Mouse (Mus musculus): ENCODE measurements around the gene Dock10. TPM values are rescaled to one million over a fixed set of nuclear protein-coding genes. Genes with fewer than 3 reads are reported as not detected.

Gene Dock10
- total RNA-seq, 2 experiments from 2014 or later = 16.1 to 16.3 TPM

DNA sequence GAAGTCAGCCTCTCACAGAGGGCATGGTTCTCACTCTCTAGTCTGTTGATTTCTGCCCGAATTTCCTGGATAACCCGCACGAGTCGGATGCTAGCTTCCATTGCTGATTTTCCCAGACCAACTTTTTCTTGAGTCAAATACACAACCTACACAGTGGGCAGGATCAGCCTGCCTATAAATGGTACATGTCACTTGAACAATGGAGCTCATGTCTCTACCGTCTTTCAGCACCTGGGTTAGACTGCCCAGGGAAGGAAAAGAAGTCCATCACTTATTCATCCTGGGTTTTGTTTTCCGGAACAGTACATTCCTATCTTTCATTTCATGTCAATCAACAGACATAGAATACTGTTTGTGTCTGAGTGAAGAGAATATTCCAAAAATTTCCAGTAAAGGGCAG lies 297.0 kb downstream of the Dock10 start, which contains the start of gene Gm45261:
Gene Gm45261 (minus strand): TSS at position 101 of the 400 bp plus-strand sequence.
- no peak for DNase-seq

DNA sequence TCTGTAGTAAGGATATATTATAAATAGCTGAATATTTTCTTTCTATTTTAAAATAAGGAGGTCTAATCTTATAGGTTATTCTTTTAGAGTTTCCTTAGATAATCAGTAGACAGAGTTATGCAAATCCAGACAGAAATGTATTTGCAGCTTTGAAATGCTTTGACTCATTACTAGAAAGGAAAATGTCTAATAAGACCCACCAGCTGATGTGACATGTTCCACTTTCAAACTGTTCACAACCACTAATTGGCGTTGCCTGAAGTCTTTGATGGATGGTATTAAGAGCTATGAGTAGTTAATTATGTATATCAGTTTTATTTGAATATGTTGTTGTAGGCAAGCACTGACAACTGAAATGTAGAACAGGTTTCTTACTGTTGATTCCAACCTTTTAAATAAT lies 298.4 kb downstream of the Dock10 start:
- no peak for DNase-seq

DNA sequence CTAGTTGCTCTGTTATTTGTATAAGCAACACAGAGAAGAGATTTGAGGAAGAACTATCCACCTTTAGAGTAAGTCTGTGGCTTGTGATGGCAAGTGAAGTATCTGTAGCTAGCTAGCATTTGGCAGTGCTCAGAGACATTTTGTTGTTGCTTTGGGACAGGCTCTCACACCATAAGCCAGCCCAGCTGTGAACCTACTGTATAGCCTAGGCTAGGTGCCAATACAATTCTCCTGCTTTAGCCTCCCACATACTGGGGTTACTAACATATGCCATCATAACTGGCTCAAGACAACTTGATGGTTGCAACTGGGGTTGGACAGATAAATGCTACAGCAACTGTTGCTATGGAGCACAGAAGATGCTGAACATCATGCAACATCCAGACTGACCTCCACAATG lies 298.9 kb downstream of the Dock10 start:
- DNase-seq = no peak

DNA sequence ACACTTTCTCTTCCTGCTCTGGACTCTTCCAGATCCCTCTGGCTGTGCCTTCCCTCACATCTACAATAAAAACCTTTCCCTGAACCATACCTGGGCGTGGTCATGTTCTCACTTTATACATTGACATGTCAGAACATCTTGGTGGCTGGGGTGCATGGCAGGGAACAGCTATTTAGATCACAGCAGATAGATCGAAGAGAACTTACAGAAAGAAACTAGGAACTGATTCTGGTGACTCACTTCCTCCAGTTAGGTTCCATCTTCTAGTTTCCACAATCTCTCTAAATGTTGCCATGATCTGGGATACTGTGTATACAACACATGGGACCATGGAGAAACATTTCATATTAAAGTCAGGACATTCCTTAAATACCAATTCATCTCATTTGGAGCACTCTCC lies 304.4 kb downstream of the Dock10 start:
- no peak for DNase-seq

DNA sequence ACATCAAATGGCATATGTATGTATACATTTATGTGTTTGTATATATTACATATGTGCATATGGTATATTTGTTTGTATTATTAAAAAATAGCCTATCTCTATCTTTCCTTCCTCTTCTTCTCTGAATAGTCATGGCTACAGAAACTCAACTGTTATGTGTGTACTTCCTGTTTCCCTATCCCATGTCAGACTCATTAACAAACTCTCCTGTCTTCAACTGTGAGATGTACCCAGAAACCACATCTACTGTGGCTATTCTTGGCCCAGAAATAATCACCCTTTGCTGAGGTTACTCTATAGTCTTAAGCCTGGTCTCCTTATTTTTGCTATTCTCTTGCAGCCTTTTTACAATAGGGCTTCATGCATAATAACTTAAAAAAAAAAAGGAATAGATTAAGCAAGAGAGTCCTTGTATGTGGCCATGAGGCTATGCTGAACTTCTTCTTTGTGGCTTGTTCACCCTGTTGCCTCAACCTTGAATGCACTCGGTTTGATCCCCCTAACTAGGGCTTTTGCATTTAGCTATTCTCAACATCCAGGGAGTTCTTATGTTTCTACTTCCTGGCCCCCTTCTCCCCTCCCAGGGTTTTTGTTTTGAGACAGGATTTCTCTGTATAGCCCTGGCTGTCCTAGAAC lies 306.3 kb downstream of the Dock10 start:
- no peak for DNase-seq
